Mouse (Mus musculus) spleen, postnatal 14 days (tissue): ENCODE measurements at regions not wholly inside any gene's neighbourhood (a gene's known extent, or its start where the extent isn't known, plus 50 kb on each side); places are given as distances from the start of the nearest gene placed in this dataset.

Experiments
- DNase-seq, 2 experiments: peaks; one replicate each; pipeline ENCODE4 v3.0.0; 2021 to 2022; ENCODE audit warnings: low spot score in 2 of 2

- DNase-seq = no peak
These were observed 578.6 kb upstream of the Gm26657 start for GRCm38 (mm10) chr4:56161257-56161594.

- DNase-seq = no peak
These were observed 579.2 kb upstream of the Gm26657 start for GRCm38 (mm10) chr4:56160551-56161256.

GRCm38 (mm10) chr4:56157521-56158065 is 582.3 kb upstream of the Gm26657 start:
- DNase-seq = no peak

DNA sequence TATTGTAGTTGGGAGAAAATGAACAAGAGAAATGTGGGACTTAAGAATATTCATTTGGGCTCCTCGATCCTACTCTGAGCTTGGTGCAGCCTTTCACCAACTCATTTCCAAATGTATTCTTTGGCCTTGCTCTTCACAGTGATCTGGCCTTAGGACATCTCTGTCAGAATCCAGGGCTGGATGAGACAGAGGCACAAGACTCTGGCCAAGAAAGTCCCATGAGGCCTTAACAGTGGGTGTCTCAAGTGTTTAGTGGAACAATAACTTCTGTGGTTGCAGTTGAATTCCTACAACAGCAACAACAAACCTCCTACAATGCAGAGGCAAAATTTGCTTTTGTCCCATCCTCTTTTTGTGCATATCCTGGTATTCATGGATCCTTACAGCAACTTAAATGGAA is 589.2 kb upstream of the Gm26657 start:
- DNase-seq = no peak

DNA sequence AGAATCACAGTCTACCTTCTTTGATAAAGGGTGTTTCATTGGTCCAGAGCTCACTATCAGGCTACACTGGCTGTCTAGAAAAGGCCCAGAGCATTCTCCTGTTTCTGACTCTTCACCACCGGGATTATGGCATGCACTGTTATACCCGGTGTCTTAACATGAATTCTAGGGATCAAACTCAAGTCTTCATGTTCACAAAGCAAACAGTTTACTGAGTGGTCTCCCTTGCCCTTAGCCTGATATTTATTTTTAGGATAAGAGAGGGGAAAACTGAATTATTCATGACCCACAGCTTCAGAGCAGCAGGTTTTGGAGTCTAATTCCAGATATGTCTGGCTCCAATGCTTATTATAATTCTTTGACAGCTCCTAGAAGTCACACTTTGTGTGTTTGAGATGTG is 596.0 kb upstream of the Gm26657 start:
- DNase-seq = no peak

- no peak for DNase-seq
These were observed 603.0 kb upstream of the Gm26657 start for GRCm38 (mm10) chr4:56136837-56137236.

- DNase-seq = no peak
These were observed 602.1 kb upstream of the Klf4 start for GRCm38 (mm10) chr4:56134350-56134749.

GRCm38 (mm10) chr4:56127730-56128482 is 595.6 kb upstream of the Klf4 start:
- no peak for DNase-seq

DNA sequence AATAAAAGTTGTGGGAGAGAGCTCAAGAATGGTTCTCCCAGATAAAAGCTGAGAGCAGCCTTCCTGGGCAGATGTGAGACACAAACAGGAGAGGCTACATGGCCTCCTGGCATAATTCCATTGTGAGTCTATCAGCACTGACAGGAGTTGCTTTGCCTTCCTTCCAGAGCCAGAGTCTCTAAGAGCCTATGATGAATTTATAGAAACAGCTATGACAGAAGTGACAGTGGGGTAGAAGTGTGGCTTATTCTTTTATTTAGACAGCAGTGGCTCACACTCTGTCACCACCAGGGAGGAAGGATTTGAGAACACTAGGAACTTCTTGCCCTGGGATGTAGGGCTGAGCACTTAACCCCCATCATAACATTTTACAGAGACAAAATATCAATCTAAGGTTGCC is 592.2 kb upstream of the Klf4 start:
- no peak for DNase-seq

DNA sequence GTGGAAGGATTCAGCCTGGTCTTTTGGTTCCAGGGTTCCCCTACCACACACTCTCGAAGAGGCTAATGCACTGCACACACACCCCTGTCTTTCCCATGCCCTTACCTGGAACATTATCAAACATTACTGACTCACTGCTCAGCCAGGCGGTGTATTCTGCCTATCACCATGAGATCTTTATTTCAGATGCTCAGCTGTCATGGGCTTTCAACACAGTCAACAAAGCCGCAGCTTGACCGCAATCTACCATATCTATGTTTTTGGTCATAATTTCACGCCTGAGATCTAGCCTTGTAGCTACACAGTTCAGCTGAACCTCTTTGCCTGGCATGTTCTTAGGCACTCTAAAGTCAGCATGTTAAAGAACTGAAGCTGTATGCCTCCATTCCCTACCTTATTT is 589.9 kb upstream of the Klf4 start:
- DNase-seq = no peak

GRCm38 (mm10) chr4:56121664-56122063 is 589.4 kb upstream of the Klf4 start:
- no peak for DNase-seq

- DNase-seq = no peak
These were observed 588.1 kb upstream of the Klf4 start for GRCm38 (mm10) chr4:56120357-56120756.

- no peak for DNase-seq
These were observed 581.5 kb upstream of the Klf4 start for GRCm38 (mm10) chr4:56113701-56114196.

DNA sequence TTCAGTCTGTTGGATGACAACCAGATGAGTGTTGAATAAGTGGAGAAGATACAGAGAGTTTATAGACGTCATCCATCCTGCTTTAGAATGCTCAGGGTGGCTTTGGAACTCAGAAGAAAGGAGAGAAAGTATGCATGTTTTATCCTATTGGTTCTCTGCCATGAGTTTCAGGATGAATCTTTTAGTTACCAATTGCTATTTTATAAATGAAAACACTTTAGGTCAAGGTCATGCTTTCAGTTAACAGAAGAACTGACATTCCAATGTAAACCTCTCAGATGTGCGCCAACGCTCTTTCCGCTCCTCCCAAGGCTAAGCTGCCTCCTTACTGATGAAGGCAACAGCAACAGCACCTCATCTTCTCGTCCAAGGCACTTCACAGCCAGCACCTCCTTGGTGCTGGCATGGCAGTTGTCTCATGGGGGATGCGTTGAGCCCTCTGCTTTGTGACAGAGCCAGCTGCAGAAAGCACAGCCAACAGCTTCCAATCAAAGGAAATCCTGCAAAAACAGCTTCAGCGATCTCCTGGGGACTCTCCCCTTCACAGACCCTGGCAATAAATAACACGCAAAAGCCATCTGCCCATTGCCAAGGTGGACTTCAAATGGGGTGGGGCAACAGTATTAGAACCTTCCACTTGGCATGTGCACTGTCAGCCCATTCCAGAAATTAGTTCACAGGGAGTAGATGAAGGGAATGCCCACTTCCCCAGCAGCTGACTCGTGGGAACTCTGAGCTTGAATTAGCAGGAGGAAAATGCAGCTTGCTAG is 580.9 kb upstream of the Klf4 start:
- DNase-seq = no peak

DNA sequence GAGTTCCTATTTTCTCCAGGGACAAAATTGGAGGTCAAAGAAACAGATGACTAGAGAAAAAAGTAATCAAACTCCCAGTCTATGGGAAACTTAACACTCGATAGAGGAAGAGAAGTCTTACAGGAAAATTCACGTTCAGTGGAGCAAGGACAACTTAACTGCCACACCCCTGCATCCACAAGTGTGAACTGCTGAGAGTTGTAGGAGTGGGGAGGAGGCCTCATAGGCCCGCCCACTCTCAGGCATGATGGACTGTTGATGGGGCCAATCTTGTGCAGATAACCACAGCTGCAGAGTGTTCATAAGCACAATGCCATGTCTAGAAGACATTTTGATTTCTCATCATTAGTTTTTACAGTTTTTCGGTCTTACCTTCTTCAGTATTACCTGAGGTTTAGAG is 574.7 kb upstream of the Klf4 start:
- DNase-seq = no peak

- no peak for DNase-seq
These were observed 570.0 kb upstream of the Klf4 start for GRCm38 (mm10) chr4:56102314-56102713.

GRCm38 (mm10) chr4:56090796-56091195 is 558.5 kb upstream of the Klf4 start:
- no peak for DNase-seq

GRCm38 (mm10) chr4:56088701-56089100 is 556.4 kb upstream of the Klf4 start:
- no peak for DNase-seq

- no peak for DNase-seq
These were observed 554.0 kb upstream of the Klf4 start for GRCm38 (mm10) chr4:56086306-56086705.

- DNase-seq = no peak
These were observed 551.9 kb upstream of the Klf4 start for GRCm38 (mm10) chr4:56084205-56084604.

GRCm38 (mm10) chr4:56082411-56082810 is 550.1 kb upstream of the Klf4 start:
- DNase-seq = no peak

GRCm38 (mm10) chr4:56080960-56081359 is 548.7 kb upstream of the Klf4 start:
- no peak for DNase-seq
